Mouse (Mus musculus): Measurements from ENCODE around the gene Zswim1. TPM values are rescaled to one million over a fixed set of nuclear protein-coding genes. Genes with fewer than 3 reads are reported as not detected.

The Zswim1 gene
- polyA plus RNA-seq, 1 experiment, result 11.8 TPM

DNA sequence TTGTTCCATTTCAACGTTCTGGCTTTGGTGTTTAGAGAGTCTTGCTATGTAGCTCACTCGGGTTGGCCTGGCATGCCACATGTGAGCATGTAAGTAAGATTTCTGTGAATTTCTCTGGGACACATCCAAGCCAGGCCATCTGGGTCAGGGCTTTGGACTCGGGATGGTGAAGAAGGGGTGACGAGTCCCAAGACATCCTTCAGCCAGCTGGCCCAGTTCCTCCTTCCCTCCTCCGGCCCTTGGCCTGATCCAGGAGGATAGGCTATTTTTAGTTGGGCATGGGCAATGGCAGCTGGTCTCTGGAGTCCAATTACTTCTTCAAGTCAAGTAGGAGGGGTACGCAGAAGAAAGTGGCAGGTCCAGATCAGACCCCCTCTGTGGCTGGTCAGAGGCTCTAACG lies 43.7 kb upstream of the Zswim1 start:
- 68% methylated on average over 7 of the region's 7 CpGs for whole genome bisulfite sequencing
- Histone ChIP-seq H3K36me3 (ENCODE audit: control insufficient read depth, insufficient read depth, low read length) (no peaks in the 10 kb centered on the region), H3K27ac (ENCODE audit: insufficient read depth, low read depth, low read length) (no peak overlapping the region), H3K4me3 (ENCODE audit: insufficient read depth, low read depth, low read length) (no peak overlapping the region), H3K4me1 (ENCODE audit: control insufficient read depth, insufficient read depth, low read length) (peaks cover 2% of the 10 kb centered on the region; the same call in 1 of the 2 replicates), H3K27me3 (replicated peaks; ENCODE audit: control insufficient read depth, insufficient read depth, low read length) (no peaks in the 10 kb centered on the region)
- DNase-seq, result no peak
- TF ChIP-seq CTCF (conservative IDR thresholded peaks at IDR 0.05; ENCODE audit: insufficient read depth, insufficient read length, low read depth, low read length) (no peak), POLR2A (IDR thresholded peaks at IDR 0.05; ENCODE audit: low read depth, low read length) (no peak)

DNA sequence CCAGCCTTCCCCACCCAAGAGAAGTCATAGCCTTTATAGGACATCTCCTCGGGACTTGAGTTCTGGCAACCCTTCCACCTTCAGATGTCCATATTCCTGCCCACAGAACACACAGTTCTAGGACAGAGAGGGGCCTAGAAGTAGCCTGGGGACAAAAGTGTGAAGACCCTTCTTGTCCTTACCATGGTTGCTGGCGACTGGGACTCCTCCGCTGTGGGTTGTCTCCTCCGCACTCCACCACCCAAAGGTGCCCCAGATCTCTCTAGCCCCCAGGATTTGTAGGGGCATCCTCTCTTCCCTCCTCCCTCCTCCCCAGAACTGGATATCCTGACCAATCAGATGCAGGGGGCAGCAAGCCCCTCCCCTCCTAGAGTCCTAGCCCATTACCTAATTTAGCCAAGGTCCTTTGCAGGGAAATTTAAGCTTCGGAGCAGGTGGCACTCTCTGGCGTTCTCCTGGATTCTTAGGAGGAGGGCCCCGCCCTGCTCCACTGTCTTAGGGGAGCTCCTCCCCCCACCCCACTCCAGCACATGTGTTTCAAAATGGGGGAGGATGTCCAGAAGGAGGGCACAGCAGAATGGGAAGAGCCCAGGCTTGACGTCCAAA lies 42.9 kb upstream of the Zswim1 start, which contains the start of gene Tnnc2:
Gene Tnnc2, minus strand, starts transcription at position 487 of the 606 bp plus-strand sequence.
- H3K27ac ChIP-seq (ENCODE audit: insufficient read depth, low read depth, low read length), result no peak within 1 kb of the TSS
- no peaks in the 10 kb centered on the region for H3K36me3 ChIP-seq (ENCODE audit: control insufficient read depth, insufficient read depth, low read length)
- H3K4me3 ChIP-seq (ENCODE audit: insufficient read depth, low read depth, low read length), result no peak within 1 kb of the TSS
- no peak for DNase-seq
- 72% methylated on average over 8 of the region's 8 CpGs for WGBS
- H3K4me1 ChIP-seq (ENCODE audit: control insufficient read depth, insufficient read depth, low read length), result peaks cover 3% of the 10 kb centered on the region; the same call in 1 of the 2 replicates
- H3K27me3 ChIP-seq (replicated peaks; ENCODE audit: control insufficient read depth, insufficient read depth, low read length), result no peaks in the 10 kb centered on the region
- TF ChIP-seq POLR2A (IDR thresholded peaks at IDR 0.05; ENCODE audit: low read depth, low read length), result no peak
- TF ChIP-seq CTCF (conservative IDR thresholded peaks at IDR 0.05; ENCODE audit: insufficient read depth, insufficient read length, low read depth, low read length), result no peak

DNA sequence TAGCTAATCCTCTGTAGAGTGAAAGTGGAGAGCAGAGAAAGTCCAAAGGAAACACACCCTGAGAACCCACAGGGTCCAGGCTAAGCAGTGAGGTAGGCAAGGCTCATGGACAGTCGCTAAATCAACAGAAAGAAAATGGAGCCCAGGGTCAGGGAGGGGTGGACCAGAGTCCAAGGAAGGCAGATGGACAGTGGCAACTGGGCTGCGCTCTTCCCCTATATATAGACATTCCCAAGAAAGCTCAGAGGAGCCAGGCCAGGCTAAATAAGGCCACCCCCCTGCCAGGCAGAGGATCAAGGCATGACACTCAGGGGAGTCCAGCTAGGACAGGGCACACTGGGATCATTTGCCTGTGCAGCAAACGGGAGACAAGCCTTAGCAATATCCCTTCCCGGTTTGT lies 40.6 kb upstream of the Zswim1 start:
- TF ChIP-seq CTCF (conservative IDR thresholded peaks at IDR 0.05; ENCODE audit: insufficient read depth, insufficient read length, low read depth, low read length) (no peak), POLR2A (IDR thresholded peaks at IDR 0.05; ENCODE audit: low read depth, low read length) (no peak)

DNA sequence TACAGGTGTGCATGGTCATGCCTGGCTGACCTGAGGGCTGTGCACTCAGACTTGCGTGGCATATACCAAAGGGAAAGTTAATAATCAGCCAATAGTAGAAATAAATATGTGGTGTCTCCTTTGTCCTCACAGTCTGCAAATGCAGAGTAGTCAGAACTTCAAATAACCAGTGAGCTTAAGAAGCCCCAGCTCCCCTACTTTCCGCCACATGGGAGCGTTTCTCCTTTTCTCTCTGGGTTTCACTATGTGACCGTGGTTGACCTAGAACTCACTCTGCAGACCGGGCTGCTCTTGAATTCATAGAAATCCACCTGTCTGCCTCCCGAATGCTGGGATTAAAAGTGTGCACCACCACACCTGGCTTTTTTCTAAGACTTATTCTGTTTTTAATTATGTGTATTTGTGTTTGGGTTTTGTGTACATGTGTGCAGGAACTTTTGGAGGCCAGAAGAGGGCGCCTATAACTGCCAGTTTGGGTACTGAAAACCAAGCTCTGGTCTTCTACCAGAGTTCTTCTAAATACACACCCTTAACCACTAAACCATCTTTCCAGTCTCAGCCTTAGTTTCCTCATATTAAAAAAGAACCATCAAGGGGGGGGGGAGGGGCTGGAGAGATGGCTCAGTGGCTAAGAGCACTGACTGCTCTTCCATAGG lies 38.4 kb upstream of the Zswim1 start:
- no peak for TF ChIP-seq POLR2A (IDR thresholded peaks at IDR 0.05; ENCODE audit: low read depth, low read length)
- no peak; the same call in 1 of the 2 replicates for TF ChIP-seq CTCF (conservative IDR thresholded peaks at IDR 0.05; ENCODE audit: insufficient read depth, insufficient read length, low read depth, low read length)
- Histone ChIP-seq H3K27me3 (replicated peaks; ENCODE audit: control insufficient read depth, insufficient read depth, low read length) (no peaks in the 10 kb centered on the region), H3K4me3 (ENCODE audit: insufficient read depth, low read depth, low read length) (no peak overlapping the region), H3K36me3 (ENCODE audit: control insufficient read depth, insufficient read depth, low read length) (no peaks in the 10 kb centered on the region), H3K27ac (ENCODE audit: insufficient read depth, low read depth, low read length) (no peak overlapping the region), H3K4me1 (ENCODE audit: control insufficient read depth, insufficient read depth, low read length) (peaks cover 7% of the 10 kb centered on the region; the same call in 1 of the 2 replicates)
- no peak for DNase-seq
- WGBS, result 63% methylated on average over 7 of the region's 7 CpGs

More for the DNA sequence above, 40.6 kb upstream of the Zswim1 start:
- no peaks in the 10 kb centered on the region for H3K27me3 ChIP-seq (replicated peaks; ENCODE audit: control insufficient read depth, insufficient read depth, low read length)
- no peak overlapping the region for H3K4me3 ChIP-seq (ENCODE audit: insufficient read depth, low read depth, low read length)
- H3K4me1 ChIP-seq (ENCODE audit: control insufficient read depth, insufficient read depth, low read length), result peaks cover 7% of the 10 kb centered on the region; the same call in 1 of the 2 replicates
- no peak for DNase-seq
- 74% methylated on average over 4 of the region's 4 CpGs for WGBS
- no peak overlapping the region for H3K27ac ChIP-seq (ENCODE audit: insufficient read depth, low read depth, low read length)
- H3K36me3 ChIP-seq (ENCODE audit: control insufficient read depth, insufficient read depth, low read length), result no peaks in the 10 kb centered on the region

DNA sequence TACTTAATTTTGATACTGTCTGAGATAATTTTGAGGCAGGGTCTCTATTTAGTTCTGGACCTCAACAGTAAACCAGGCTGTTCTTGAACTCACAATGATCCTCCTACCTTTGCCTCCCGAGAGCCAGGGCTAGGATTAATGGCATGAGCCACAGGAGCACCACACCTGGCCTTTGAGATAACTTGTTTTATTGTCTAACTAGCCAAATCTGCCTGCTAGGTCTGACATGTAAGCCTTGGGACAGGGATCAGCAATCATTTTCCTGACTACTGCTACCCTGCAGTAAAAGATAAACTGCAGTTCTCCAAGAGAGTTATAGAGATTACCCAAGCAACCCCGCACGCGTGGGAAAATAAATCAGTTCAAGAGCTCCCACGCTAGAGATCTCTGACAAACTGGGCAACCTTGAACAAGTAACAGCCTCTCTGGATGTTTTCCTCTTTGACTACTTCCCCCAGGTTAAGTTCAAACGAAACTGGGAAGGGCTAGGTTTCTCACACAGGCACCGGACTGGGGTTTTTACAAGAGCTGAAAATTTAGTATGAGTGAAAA lies 37.5 kb upstream of the Zswim1 start:
- Histone ChIP-seq H3K4me1 (ENCODE audit: control insufficient read depth, insufficient read depth, low read length) (peaks cover 7% of the 10 kb centered on the region; the same call in 1 of the 2 replicates), H3K36me3 (ENCODE audit: control insufficient read depth, insufficient read depth, low read length) (no peaks in the 10 kb centered on the region), H3K27ac (ENCODE audit: insufficient read depth, low read depth, low read length) (peak overlapping the region; percentile 72), H3K27me3 (replicated peaks; ENCODE audit: control insufficient read depth, insufficient read depth, low read length) (no peaks in the 10 kb centered on the region), H3K4me3 (ENCODE audit: insufficient read depth, low read depth, low read length) (peak overlapping the region; percentile 64)
- TF ChIP-seq CTCF (conservative IDR thresholded peaks at IDR 0.05; ENCODE audit: insufficient read depth, insufficient read length, low read depth, low read length), result no peak
- WGBS, result 3% methylated on average over 7 of the region's 7 CpGs
- DNase-seq, result no peak

DNA sequence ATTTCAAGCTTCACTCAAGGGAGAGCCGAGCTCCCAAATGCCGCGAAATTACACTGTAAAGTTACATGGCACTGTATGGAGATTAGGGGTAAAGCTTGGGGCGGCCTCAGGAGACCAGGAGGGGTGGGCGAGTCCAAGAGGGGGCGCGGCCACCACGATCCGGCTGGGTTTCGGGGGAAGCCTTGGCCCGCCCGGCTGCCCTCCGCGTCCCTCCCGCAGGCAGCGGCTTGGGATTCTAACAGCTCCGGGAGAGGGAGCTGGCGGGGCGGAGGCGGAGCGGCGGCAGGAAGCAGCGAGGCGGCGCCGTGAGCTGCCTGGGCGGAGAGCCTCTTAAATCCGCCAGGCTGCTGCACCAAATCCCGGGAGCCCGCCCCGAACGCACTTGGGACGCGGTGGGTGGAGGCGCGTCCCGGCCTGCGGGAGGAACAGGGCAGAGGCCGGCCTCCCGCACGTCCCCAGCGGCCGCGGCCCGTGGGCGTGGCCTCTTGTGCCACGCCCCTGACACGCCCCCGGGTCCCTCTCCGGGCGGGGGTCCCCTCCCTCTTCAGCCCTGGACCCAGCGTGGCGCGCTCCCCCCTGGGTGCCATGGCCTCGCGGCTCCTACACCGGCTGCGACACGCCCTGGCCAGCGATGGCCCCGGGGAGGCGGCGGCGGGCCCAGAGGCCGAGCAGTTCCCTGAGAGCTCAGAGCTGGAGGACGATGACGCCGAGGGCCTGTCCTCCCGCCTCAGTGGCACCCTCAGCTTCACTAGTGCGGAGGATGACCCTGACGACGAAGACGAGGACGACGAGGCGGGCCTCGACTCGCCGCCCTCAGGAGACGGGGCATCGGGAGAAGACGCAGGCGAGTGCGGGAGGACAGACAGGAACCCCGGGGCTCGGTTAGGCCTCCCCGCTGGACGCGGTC lies 36.8 kb upstream of the Zswim1 start, which contains the start of gene Snx21:
Gene Snx21, plus strand, starts transcription at position 343 of the 907 bp plus-strand sequence.
- Histone ChIP-seq H3K4me3 (ENCODE audit: insufficient read depth, low read depth, low read length) (peak within 1 kb of the TSS; percentile 64), H3K27ac (ENCODE audit: insufficient read depth, low read depth, low read length) (peak within 1 kb of the TSS; percentile 73), H3K4me1 (ENCODE audit: control insufficient read depth, insufficient read depth, low read length) (peaks cover 7% of the 10 kb centered on the region; the same call in 1 of the 2 replicates), H3K36me3 (ENCODE audit: control insufficient read depth, insufficient read depth, low read length) (no peaks in the 10 kb centered on the region), H3K27me3 (replicated peaks; ENCODE audit: control insufficient read depth, insufficient read depth, low read length) (no peaks in the 10 kb centered on the region)
- under 1% methylated on average over 89 of the region's 89 CpGs for WGBS
- TF ChIP-seq CTCF (conservative IDR thresholded peaks at IDR 0.05; ENCODE audit: insufficient read depth, insufficient read length, low read depth, low read length) (peak; percentile 23; the same call in 1 of the 2 replicates), POLR2A (IDR thresholded peaks at IDR 0.05; ENCODE audit: low read depth, low read length) (peak; percentile 24)
- peak; percentile 97 for DNase-seq
